Mouse (Mus musculus) CD4-positive helper T cell, adult 2 months (primary cell): ENCODE results near the gene Lpar1.

ENCODE experiments used
- DNase-seq: peaks from one replicate; pipeline ENCODE4 v3.0.0-alpha.2; 2012; ENCODE audit warnings: low read depth, missing footprints, low spot score

The Lpar1 gene

GRCm38 (mm10) chr4:58553631-58554358 is at the start of gene Lpar1:
Lpar1 (minus strand) TSS chr4:58553898.
- DNase-seq = no peak

GRCm38 (mm10) chr4:58585942-58586341 is 32.2 kb upstream of the Lpar1 start:
- no peak for DNase-seq

GRCm38 (mm10) chr4:58581191-58581590 is 27.5 kb upstream of the Lpar1 start:
- DNase-seq = no peak

GRCm38 (mm10) chr4:58580516-58580915 is 26.8 kb upstream of the Lpar1 start:
- DNase-seq = no peak

DNA sequence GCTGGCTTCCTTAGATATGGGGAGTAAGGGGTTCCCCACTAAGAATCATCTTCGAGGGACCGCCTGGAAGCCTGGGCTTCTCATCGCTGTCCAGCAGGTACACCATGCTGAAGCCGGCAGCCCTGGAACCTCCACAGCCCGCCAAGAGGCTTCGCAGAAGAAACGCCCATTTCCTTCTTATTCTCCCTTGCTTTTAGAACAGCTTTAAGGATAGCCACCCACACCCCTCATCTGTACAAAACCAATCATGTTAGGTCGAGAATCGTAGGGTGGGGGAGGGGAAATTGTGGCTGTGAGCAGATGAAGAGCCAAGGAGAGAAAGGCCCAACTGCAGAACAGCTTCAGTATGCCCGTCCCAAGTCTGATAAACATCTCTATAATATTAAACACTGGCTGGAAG is 26.4 kb upstream of the Lpar1 start:
- DNase-seq = no peak

DNA sequence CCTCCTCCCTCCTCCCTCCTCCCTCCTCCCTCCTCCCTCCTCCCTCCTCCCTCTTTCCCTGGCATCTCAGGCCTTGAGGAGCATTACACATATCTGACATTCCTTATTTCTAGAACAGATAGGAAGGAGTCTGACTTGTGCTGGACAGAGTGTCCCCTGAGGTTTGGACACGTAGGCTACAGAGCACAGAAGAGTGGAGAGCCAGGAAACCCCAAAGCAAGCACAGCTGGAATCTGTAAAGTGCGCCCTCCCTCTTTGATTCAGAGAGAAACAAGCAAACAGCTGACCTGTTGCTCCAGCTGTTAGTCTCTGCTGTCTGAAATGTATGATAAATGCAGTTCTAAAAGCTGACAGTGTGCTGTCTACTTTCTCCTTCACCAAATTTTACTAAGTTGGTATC is 24.8 kb upstream of the Lpar1 start:
- no peak for DNase-seq

- DNase-seq = no peak
Measured at GRCm38 (mm10) chr4:58577382-58578048, 23.8 kb upstream of the Lpar1 start.

GRCm38 (mm10) chr4:58575831-58576230 is 22.1 kb upstream of the Lpar1 start:
- no peak for DNase-seq

- DNase-seq = no peak
Measured at GRCm38 (mm10) chr4:58574024-58574423, 20.3 kb upstream of the Lpar1 start.

GRCm38 (mm10) chr4:58572446-58572845 is 18.7 kb upstream of the Lpar1 start:
- no peak for DNase-seq

DNA sequence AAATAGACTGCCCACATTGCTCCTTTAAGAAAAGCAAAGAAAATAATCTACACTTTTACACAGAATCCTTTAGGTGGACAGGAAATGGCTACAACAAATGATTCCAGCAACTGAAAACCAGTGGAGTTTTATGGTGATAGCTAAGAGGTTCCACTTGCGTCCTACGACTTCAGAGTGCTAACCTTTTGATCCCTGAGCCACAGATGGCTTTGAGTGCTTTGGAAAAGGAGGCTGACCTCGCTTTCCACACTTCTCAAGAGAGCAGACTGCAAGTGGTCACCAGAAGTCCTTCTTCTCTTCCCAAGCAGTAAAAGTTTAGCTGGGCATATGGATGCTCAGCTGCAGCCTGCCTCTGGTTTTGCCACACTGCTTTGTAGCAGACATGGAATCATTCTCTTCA is 18.0 kb upstream of the Lpar1 start:
- no peak for DNase-seq

DNA sequence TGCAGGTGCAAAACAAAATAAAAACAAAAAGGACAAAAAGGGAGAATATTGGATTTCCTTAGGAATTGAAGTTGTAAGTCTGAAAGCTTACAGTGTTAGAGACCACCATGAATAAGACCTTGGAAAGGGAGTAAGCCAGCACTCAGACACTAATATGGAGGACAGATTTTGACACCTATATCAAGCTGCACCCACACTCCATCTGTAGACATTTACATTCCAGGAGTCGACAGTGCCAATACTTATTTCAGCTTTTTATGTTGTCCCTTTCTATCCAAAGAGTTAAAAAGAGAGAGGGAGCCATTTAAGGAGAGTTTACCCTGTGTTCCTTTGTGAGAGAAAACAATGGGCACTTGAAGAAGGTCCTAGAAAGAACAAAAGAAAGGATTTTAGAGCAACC is 17.5 kb upstream of the Lpar1 start:
- no peak for DNase-seq

DNA sequence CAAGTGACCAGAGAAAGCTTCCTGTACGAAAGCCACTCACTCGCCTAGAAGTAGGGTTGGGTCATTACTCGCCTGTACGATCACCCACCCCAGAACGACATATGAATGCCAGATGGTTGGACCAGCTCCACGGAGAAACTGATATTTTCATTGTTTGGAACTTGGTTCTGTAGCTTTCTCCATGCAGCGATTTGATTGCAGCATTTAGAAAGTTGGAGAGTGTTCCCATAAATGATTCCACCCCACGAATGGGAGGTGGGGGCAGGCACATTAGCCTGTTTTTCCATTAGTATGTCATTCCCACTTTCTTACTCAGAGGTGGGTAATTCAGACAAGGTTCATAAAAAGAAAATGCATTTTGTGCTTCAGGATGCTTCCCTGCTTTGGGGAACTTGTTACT is 14.8 kb upstream of the Lpar1 start:
- DNase-seq = no peak

- no peak for DNase-seq
Measured at GRCm38 (mm10) chr4:58562776-58563175, 9.1 kb upstream of the Lpar1 start.

DNA sequence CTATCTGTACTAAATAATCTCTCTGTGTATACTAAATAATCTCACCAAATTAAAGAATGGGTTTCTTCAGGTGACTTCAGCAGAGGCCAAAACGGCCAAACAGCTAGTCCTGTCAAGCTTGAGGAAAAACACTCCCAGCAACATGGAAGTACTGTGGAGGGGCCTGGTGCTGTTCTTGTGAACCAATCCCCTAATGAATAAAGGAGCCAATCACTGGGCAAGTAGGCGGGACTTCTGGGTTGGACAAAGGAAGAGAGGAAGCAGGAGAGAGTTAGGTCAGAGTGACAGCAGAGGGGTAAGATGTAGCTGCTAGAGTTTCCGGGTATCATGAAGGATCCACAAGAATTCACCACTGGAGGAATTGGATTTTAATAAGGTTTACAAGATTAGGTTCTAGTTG is 3.3 kb upstream of the Lpar1 start:
- DNase-seq = no peak

- DNase-seq = no peak
Measured at GRCm38 (mm10) chr4:58554359-58554838, 701 bp upstream of the Lpar1 start.

GRCm38 (mm10) chr4:58552731-58553630 is 717 bp downstream of the Lpar1 start:
- no peak for DNase-seq

DNA sequence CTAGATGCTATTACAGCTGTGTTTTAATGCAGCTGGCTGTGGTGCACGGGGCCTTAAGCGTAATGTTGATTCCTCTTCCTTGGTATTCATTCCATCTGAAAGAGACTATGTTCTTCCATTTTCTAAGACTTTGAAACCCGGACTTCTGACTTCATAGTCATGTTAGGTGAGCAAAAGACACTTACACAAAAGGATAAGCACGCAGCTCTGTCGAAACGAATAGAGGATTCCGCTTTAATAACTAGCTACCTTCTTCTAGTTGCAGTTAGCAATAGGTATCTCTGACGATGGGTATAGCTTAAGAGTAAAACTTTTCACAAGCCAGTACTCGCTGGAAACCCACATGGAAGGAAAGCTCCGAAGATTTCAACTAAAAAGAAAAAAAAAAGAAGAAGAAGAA is 1.5 kb downstream of the Lpar1 start:
- no peak for DNase-seq

DNA sequence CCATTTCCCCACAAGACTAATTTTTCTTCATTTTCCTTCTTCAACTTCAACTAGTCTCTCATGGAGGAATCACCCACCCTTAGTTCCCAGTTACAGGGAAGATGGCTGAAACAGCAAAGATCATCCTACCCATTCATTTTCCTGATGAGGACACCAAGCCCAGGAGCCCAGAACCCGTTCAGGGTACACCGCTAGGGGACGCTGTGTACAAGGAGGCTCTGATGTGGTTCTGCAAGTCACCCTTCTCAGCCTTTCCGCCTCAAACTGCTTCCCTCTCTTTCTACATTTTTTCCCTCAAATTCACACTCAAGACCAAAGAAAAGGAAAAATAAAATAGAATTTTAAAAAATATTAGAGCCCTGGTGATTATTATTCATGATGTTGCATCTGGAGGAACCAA is 1.9 kb downstream of the Lpar1 start:
- no peak for DNase-seq

GRCm38 (mm10) chr4:58547725-58548124 is 6.0 kb downstream of the Lpar1 start:
- no peak for DNase-seq

GRCm38 (mm10) chr4:58547273-58547565 is 6.5 kb downstream of the Lpar1 start:
- no peak for DNase-seq
